Mouse (Mus musculus) layer of hippocampus, postnatal 10 days (tissue): ENCODE data around the gene Zfp981. TPM values are rescaled to one million over a fixed set of nuclear protein-coding genes. Genes with fewer than 3 reads are reported as not detected.

Experiments used
- total RNA-seq, 2 experiments: library from RNA; stranded (reverse); gene quantifications; 2 replicates each; pipeline ENCODE4 v1.2.3; 2021

The Zfp981 gene
- total RNA-seq, 2 experiments from 2014 or later: 0.48 to 0.51 TPM

Other genes with a start within 250 kb of the Zfp981 start
- gene Zfp992, start 53.0 kb upstream of the Zfp981 start, total RNA-seq: 1 to 10 TPM; 6.4 to 6.6 TPM
- 1 to 10 TPM; 3.6 to 4.4 TPM for gene Zfp993, start 108.9 kb downstream of the Zfp981 start, total RNA-seq